Mouse (Mus musculus) liver, postnatal 0 days (tissue): ENCODE data around the gene Gda.

ENCODE experiments used
- CTCF ChIP-seq: sonication (generic); IDR thresholded peaks from 2 replicates; pipeline ENCODE4 v1.5.1; 2016; ENCODE audit warnings: antibody characterized with exemption, low read depth
- EP300 ChIP-seq: IDR thresholded peaks from 2 replicates; pipeline ENCODE4 v1.6.1; 2016; ENCODE audit warnings: antibody characterized with exemption, low read depth, mild to moderate bottlenecking

GRCm38 (mm10) chr19:21439141-21439737, 34.0 kb downstream of the Gda start:
- TF ChIP-seq CTCF (peak; percentile 18; the same call in 1 of the 2 replicates), EP300 (peak; percentile 92)
